Mouse (Mus musculus): ENCODE data around the gene Pkig. TPM values are rescaled to one million over a fixed set of nuclear protein-coding genes. Genes with fewer than 3 reads are reported as not detected.

Gene Pkig
- total and polyA plus RNA-seq, 3 experiments: 225 to 364 (median 227) TPM

DNA sequence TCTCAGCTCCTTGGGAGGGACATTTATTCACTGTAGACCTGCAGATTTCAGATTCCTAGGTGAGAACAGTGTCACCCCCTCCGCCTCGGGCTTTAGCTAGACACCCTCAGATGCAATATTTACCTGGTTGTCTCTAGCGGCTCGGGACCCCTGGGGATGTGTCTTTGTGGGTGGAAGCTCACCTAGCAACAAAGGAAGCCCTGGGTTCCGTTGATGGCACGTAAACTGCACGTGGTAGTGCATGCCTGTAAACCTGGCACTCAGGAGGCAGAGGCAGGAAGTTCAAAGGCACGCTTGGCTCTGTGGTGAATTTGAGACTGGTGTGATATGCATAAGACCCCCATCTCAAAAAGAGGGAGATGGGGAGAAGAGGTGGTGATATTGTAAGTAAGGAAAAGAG lies 112.5 kb downstream of the Pkig start:
- Histone ChIP-seq H3K79me2 (replicated peaks; ENCODE audit: control insufficient read depth, extremely low read depth, insufficient read depth, poor library complexity, severe bottlenecking) (no peaks in the 10 kb centered on the region), H3K36me3 (replicated peaks in 1 of 2; ENCODE audit: control insufficient read depth in 1 of 2, insufficient read depth in 1 of 2, low read length in 1 of 2) (no peaks in the 10 kb centered on the region), H3K9me3 (replicated peaks; ENCODE audit: low read length) (no peaks in the 10 kb centered on the region), H3K4me1 (ENCODE audit: control insufficient read depth in 1 of 2, insufficient read depth in 2 of 2) (no peaks in the 10 kb centered on the region), H3K9ac (ENCODE audit: insufficient read depth, low read depth) (no peak overlapping the region), H3K27me3 (replicated peaks) (peaks cover 44% of the 10 kb centered on the region), H3K4me3 (replicated peaks in 1 of 3; ENCODE audit: low read depth in 2 of 3, low read length in 2 of 3, poor library complexity in 1 of 3) (no peak overlapping the region), H3K4me2 (ENCODE audit: insufficient read depth, low read depth, poor library complexity, severe bottlenecking) (no peak overlapping the region), H3K27ac (ENCODE audit: insufficient read depth, low read depth) (no peak overlapping the region)
- TF ChIP-seq MAZ (IDR thresholded peaks at IDR 0.05; ENCODE audit: low read depth, low read length) (no peak), CHD1 (IDR thresholded peaks at IDR 0.05; ENCODE audit: low read depth, low read length) (no peak), MAX (IDR thresholded peaks at IDR 0.05; ENCODE audit: low read length) (no peak), GABPA (IDR thresholded peaks at IDR 0.05; ENCODE audit: insufficient replicate concordance, low read depth, low read length) (no peak), MAFK (IDR thresholded peaks at IDR 0.05; ENCODE audit: insufficient replicate concordance, low read length) (no peak), CHD2 (IDR thresholded peaks at IDR 0.05; ENCODE audit: low read length) (no peak), ZKSCAN1 (IDR thresholded peaks at IDR 0.05; ENCODE audit: borderline replicate concordance, low read depth, low read length) (no peak), POLR2AphosphoS2 (IDR thresholded peaks at IDR 0.05; ENCODE audit: low read depth, low read length) (no peak), BHLHE40 (IDR thresholded peaks at IDR 0.05; ENCODE audit: low read depth, low read length) (no peak)
- DNase-seq (ENCODE audit: extremely low read depth): no peak
- dilution Hi-C loops (cut with MboI; ENCODE audit: extremely low pct_ligation_motif_present, extremely low pct_unique_long_range_greater_than_20kb, low sequenced_read_pairs): no loop called here
- in situ Hi-C loops (cut with MboI; ENCODE audit: low pct_ligation_motif_present, low pct_unique_long_range_greater_than_20kb, low sequenced_read_pairs): no loop called here

Other genes with a start within 250 kb of the Pkig start
- 29.0 and 31.3 TPM in 2 replicates for gene Oser1, start 233.7 kb upstream of the Pkig start, total RNA-seq (2012; rRNA removed)
- 44.9 and 54.7 TPM in 2 replicates for gene Oser1, start 233.7 kb upstream of the Pkig start, total RNA-seq (2014; rRNA removed)
- 38.1 and 45.0 TPM in 2 replicates for gene Oser1, start 233.7 kb upstream of the Pkig start, polyA plus RNA-seq (2012; ENCODE audit: insufficient read length, low read depth)
- gene Gdap1l1, start 219.9 kb upstream of the Pkig start, total RNA-seq (2012; rRNA removed): not detected in 2 replicates
- gene Gdap1l1, start 219.9 kb upstream of the Pkig start, total RNA-seq (2014; rRNA removed): not detected in 2 replicates
- gene Gdap1l1, start 219.9 kb upstream of the Pkig start, polyA plus RNA-seq (2012; ENCODE audit: insufficient read length, low read depth): not detected in 2 replicates
- 5.5 and 6.0 TPM in 2 replicates for gene Fitm2, start 185.8 kb upstream of the Pkig start, total RNA-seq (2012; rRNA removed)
- gene Fitm2, start 185.8 kb upstream of the Pkig start, total RNA-seq (2014; rRNA removed): 4.9 and 5.0 TPM in 2 replicates
- gene Fitm2, start 185.8 kb upstream of the Pkig start, polyA plus RNA-seq (2012; ENCODE audit: insufficient read length, low read depth): 3.5 and 3.9 TPM in 2 replicates
- not detected in 2 replicates for gene R3hdml, start 166.1 kb upstream of the Pkig start, total RNA-seq (2012; rRNA removed)
- not detected in 2 replicates for gene R3hdml, start 166.1 kb upstream of the Pkig start, total RNA-seq (2014; rRNA removed)
- gene R3hdml, start 166.1 kb upstream of the Pkig start, polyA plus RNA-seq (2012; ENCODE audit: insufficient read length, low read depth): not detected in 2 replicates
- gene Hnf4a, start 151.6 kb upstream of the Pkig start, total RNA-seq (2012; rRNA removed): not detected in 2 replicates
- gene Hnf4a, start 151.6 kb upstream of the Pkig start, total RNA-seq (2014; rRNA removed): not detected in 2 replicates
- not detected in 2 replicates for gene Hnf4a, start 151.6 kb upstream of the Pkig start, polyA plus RNA-seq (2012; ENCODE audit: insufficient read length, low read depth)
- gene Ttpal, start 56.1 kb upstream of the Pkig start, total RNA-seq (2012; rRNA removed): 25.7 and 26.2 TPM in 2 replicates
- 32.5 and 38.9 TPM in 2 replicates for gene Ttpal, start 56.1 kb upstream of the Pkig start, total RNA-seq (2014; rRNA removed)
- 17.3 and 21.9 TPM in 2 replicates for gene Ttpal, start 56.1 kb upstream of the Pkig start, polyA plus RNA-seq (2012; ENCODE audit: insufficient read length, low read depth)
- 345 and 358 TPM in 2 replicates for gene Serinc3, start 13.3 kb upstream of the Pkig start, total RNA-seq (2012; rRNA removed)
- 411 and 467 TPM in 2 replicates for gene Serinc3, start 13.3 kb upstream of the Pkig start, total RNA-seq (2014; rRNA removed)
- 493 and 611 TPM in 2 replicates for gene Serinc3, start 13.3 kb upstream of the Pkig start, polyA plus RNA-seq (2012; ENCODE audit: insufficient read length, low read depth)
- 18.0 and 23.4 TPM in 2 replicates for gene Ada, start 91.9 kb downstream of the Pkig start, total RNA-seq (2012; rRNA removed)
- gene Ada, start 91.9 kb downstream of the Pkig start, total RNA-seq (2014; rRNA removed): 21.8 and 24.0 TPM in 2 replicates
- 19.9 and 21.1 TPM in 2 replicates for gene Ada, start 91.9 kb downstream of the Pkig start, polyA plus RNA-seq (2012; ENCODE audit: insufficient read length, low read depth)
- 0.13 TPM in 1 of 2 replicates, not detected in the other for gene Ccn5, start 162.5 kb downstream of the Pkig start, total RNA-seq (2012; rRNA removed)
- gene Ccn5, start 162.5 kb downstream of the Pkig start, total RNA-seq (2014; rRNA removed): not detected in 2 replicates
- not detected in 2 replicates for gene Ccn5, start 162.5 kb downstream of the Pkig start, polyA plus RNA-seq (2012; ENCODE audit: insufficient read length, low read depth)
- gene Kcnk15, start 195.3 kb downstream of the Pkig start, total RNA-seq (2012; rRNA removed): not detected in 2 replicates
- not detected in 2 replicates for gene Kcnk15, start 195.3 kb downstream of the Pkig start, total RNA-seq (2014; rRNA removed)
- gene Kcnk15, start 195.3 kb downstream of the Pkig start, polyA plus RNA-seq (2012; ENCODE audit: insufficient read length, low read depth): not detected in 2 replicates

All from CH12.LX (cell line).